Mouse (Mus musculus) heart, postnatal 36 days (tissue): ENCODE measurements around the gene Pbx1. TPM values are rescaled to one million over a fixed set of nuclear protein-coding genes. Genes with fewer than 3 reads are reported as not detected.

Experiments used
- DNase-seq, 2 experiments: peaks; one replicate each; pipeline ENCODE4 v3.0.0; 2021 to 2022
- intact Hi-C: fragments of 180-260 bp; cut with DNase I; formaldehyde crosslinking; loops from one replicate; pipeline ENCODE4 v1.15.1; 2025
- total RNA-seq, 2 experiments: library from RNA; stranded (reverse); gene quantifications; 2 replicates each; pipeline ENCODE4 v1.2.3; 2021

Pbx1 gene
- total RNA-seq, 2 experiments from 2014 or later: 47.2 to 63.0 TPM

- intact Hi-C loops: loop anchor here (5.0 kb wide), 4 partner anchors 264 to 1244 kb away; no protein-coding TSS in a partner anchor
- no peak for DNase-seq
Measured at GRCm38 (mm10) chr1:168213595-168213994, 218.5 kb downstream of the Pbx1 start.

GRCm38 (mm10) chr1:168210401-168210800 is 221.7 kb downstream of the Pbx1 start:
- no peak for DNase-seq
- intact Hi-C loops: loop anchor here (5.0 kb wide), 4 partner anchors 267 to 1247 kb away; no protein-coding TSS in a partner anchor

GRCm38 (mm10) chr1:168200570-168201156 is 231.4 kb downstream of the Pbx1 start:
- intact Hi-C loops: no loop called here
- DNase-seq: no peak

- intact Hi-C loops: no loop called here
- no peak for DNase-seq
Measured at GRCm38 (mm10) chr1:168198276-168198675, 233.8 kb downstream of the Pbx1 start.

- DNase-seq: no peak
- intact Hi-C loops: no loop called here
Measured at GRCm38 (mm10) chr1:168197908-168198258, 234.2 kb downstream of the Pbx1 start.

- intact Hi-C loops: no loop called here
- no peak for DNase-seq
Measured at GRCm38 (mm10) chr1:168197195-168197907, 234.7 kb downstream of the Pbx1 start.

GRCm38 (mm10) chr1:168193364-168193763 is 238.7 kb downstream of the Pbx1 start:
- DNase-seq: no peak
- intact Hi-C loops: no loop called here

- intact Hi-C loops: no loop called here
- DNase-seq: no peak
Measured at GRCm38 (mm10) chr1:168182816-168183215, 249.3 kb downstream of the Pbx1 start.

- peak; percentile 72 to 79 for DNase-seq
- intact Hi-C loops: no loop called here
Measured at GRCm38 (mm10) chr1:168180622-168181441, 251.2 kb downstream of the Pbx1 start.

- intact Hi-C loops: no loop called here
- DNase-seq: no peak
Measured at GRCm38 (mm10) chr1:168179691-168180090, 252.4 kb downstream of the Pbx1 start.

- no peak for DNase-seq
- intact Hi-C loops: no loop called here
Measured at GRCm38 (mm10) chr1:168178611-168179010, 253.5 kb downstream of the Pbx1 start.

- DNase-seq: no peak
- intact Hi-C loops: no loop called here
Measured at GRCm38 (mm10) chr1:168175586-168175985, 256.5 kb downstream of the Pbx1 start.

- intact Hi-C loops: no loop called here
- DNase-seq: no peak
Measured at GRCm38 (mm10) chr1:168169791-168170190, 262.3 kb downstream of the Pbx1 start.

GRCm38 (mm10) chr1:168169052-168169779 is 262.9 kb downstream of the Pbx1 start:
- DNase-seq: no peak
- intact Hi-C loops: no loop called here

- DNase-seq: no peak
- intact Hi-C loops: no loop called here
Measured at GRCm38 (mm10) chr1:168167781-168168180, 264.3 kb downstream of the Pbx1 start.

GRCm38 (mm10) chr1:168166841-168167240 is 265.2 kb downstream of the Pbx1 start:
- intact Hi-C loops: no loop called here
- DNase-seq: no peak

- DNase-seq: no peak
- intact Hi-C loops: no loop called here
Measured at GRCm38 (mm10) chr1:168164945-168165344, 267.1 kb downstream of the Pbx1 start.

- intact Hi-C loops: no loop called here
- DNase-seq: no peak
Measured at GRCm38 (mm10) chr1:168163521-168164233, 268.4 kb downstream of the Pbx1 start.

- no peak for DNase-seq
- intact Hi-C loops: no loop called here
Measured at GRCm38 (mm10) chr1:168139138-168139682, 292.9 kb downstream of the Pbx1 start.

GRCm38 (mm10) chr1:168138669-168139068 is 293.4 kb downstream of the Pbx1 start:
- no peak for DNase-seq
- intact Hi-C loops: no loop called here
